Mouse (Mus musculus): ENCODE measurements at regions not wholly inside any gene's neighbourhood (a gene's known extent, or its start where the extent isn't known, plus 50 kb on each side); places are given as distances from the start of the nearest gene placed in this dataset.

DNA sequence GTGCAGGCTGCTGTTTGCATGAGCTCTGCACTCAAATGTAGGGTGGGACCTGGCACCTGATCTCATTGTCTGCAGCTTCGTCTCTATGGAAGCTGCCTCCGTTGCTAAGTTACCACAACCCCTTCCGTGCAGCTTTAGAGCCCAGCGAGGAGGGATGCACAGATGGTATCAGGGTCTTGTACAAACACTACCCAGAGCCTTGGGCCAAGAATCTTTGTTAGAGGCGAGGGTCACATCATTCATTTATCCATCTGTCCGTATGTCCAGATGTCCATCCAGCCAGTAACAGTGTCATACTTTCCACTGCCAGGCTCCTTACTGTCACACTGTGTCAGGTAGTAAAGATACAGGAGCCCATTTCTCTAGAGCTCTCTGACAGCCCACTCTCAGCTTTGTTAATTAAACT, 251.3 kb upstream of the Nxpe4 start:
- no peak for TF ChIP-seq ZC3H11A (IDR thresholded peaks at IDR 0.05; ENCODE audit: borderline replicate concordance, low read depth, low read length)
- TF ChIP-seq MAFK (IDR thresholded peaks at IDR 0.05; ENCODE audit: insufficient read depth, low read depth, low read length), result no peak
